Mouse (Mus musculus): Measurements from ENCODE around the gene Rho.
A peak's percentile ranks its signal among the peaks of the same experiment; 100 is the strongest.

Gene Rho

DNA sequence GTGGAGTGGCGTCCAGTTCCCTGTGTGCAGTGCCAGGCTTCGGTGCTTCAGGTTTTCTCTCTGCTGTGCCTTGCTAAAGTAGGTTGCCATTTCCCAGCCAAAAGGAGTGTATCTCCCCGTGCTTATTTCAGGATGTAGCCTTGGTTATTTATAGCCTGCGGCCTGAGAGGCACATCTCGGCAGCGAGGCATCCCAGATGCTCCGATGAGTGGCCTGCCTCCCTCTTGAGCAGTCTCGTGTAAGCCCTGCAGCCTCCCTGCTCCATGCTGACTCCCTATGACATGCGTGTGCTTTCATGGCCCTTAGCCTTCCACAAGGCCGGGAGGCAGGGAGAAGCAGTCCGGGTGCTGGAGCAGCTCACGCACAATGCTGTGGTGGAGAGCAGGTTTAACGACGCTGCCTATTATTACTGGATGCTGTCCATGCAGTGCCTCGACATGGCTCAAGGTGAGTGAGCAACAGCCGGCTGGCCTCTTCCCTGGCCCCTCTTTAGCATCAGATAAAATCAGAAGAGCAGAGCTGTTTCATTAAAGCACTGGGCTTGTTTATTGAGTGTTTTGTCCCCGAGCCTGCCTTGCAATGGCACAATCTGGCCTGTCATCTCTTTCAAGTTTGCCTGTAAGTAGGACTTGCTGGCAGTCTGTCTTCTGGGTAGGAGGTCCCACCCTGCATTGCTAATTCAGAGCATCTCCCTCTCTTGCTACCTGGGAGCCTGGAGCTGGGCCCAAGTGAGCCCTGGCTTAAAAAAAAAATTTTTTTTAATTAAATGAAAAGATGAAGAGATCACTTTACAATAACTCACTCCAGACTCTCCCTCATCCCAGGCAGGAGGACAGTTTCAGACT is 15.7 kb upstream of the Rho start:
- no peak for DNase-seq (ENCODE audit: low read depth, low spot score)

DNA sequence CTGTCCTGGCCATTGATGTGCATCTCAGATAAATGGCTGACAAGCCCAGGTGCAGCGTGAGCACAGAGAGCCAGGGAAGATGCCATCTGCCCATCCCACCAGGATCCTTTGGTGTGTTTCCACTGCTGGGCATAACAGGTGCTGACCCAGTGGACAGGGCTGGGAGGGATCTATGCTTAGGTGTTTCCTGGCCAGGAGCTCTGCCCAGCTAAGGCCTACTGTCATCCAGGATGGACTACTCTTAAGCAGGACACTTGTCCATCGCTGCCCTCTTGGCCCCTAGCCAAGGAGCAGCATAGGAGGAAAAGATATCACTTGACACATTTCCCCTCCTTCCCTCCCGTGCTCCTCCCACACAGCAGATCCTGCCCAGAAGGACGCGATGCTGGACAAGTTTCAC is 14.9 kb upstream of the Rho start:
- DNase-seq (ENCODE audit: low read depth, low spot score), result no peak

DNA sequence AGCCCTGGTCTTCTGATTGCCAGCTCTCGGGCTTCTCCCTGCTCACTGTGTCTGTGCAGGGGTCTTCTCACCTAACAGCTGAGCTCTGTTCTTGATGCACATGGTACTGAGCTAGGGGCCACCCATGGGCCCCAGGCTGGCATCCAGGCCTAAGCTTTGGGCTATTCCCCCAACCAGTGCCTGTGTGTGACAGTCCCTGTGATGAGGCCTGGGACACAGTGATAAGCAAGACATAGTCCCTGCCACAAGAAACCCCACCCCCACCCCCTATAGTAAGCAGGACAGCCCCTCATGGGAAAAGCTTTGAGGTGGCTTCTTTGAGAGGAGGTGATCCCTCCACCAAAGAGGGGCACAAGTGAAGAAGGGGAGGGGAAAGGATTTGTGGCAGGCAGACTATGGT is 12.9 kb upstream of the Rho start:
- no peak for DNase-seq (ENCODE audit: low read depth, low spot score)

DNA sequence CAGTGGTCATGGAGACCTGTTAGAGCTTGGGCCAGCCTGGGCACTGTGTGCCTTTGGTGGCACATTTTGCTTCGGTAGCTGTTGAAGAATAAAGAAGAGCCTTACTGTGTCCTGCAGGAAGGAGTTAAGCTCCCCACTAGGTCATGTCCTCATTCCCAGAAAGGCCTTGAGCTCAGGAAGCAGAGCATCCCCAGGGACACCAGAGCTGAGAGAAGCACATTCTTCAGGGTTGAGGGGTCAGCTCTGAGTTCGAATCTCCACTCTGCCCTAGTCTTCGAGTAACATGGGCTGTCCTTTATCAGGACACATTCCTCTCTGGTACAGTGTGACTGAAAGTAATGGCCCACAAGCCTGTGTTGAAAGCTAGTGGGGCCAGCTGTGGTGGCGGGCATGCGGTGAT is 11.7 kb upstream of the Rho start:
- DNase-seq (ENCODE audit: low read depth, low spot score), result no peak

DNA sequence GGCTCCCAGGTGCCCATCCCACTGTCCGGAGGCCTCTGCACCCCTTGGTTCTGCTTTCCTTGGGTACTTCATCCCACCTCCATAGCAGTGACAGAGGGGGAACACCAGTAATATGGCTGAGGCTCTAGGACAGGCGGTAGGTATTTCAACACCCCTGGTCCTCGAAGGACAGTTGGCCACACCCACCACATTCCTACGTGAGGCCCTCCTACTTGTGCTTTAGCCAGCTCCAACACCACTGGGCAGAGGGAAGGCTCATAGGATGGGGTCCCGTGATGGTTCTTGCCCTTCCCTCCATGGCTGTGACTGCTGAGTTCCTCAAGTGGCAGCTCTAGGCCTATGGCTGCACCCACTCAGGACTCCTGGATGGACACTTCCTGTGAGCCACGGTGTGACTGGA is 6.7 kb upstream of the Rho start:
- DNase-seq (ENCODE audit: low read depth, low spot score), result no peak

DNA sequence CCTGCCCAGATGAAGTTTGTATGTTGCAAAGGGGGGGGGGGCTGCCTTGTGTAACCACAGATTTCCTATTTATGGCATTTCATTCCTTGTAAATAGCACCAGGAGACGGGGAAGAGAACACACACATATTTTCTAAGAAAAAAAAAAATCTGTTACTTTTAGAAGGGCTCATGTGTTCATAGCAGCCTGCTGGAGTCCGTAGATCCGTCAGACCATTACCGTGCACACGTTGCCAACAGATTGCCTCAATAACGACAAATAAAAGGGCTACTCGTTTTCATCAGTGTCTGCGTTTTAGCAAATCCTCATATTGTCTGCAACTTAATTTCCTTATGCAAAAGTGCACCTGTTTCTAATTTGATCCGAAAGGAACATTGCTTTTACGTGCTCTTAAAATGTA is 5.1 kb upstream of the Rho start:
- DNase-seq (ENCODE audit: low read depth, low spot score), result no peak

DNA sequence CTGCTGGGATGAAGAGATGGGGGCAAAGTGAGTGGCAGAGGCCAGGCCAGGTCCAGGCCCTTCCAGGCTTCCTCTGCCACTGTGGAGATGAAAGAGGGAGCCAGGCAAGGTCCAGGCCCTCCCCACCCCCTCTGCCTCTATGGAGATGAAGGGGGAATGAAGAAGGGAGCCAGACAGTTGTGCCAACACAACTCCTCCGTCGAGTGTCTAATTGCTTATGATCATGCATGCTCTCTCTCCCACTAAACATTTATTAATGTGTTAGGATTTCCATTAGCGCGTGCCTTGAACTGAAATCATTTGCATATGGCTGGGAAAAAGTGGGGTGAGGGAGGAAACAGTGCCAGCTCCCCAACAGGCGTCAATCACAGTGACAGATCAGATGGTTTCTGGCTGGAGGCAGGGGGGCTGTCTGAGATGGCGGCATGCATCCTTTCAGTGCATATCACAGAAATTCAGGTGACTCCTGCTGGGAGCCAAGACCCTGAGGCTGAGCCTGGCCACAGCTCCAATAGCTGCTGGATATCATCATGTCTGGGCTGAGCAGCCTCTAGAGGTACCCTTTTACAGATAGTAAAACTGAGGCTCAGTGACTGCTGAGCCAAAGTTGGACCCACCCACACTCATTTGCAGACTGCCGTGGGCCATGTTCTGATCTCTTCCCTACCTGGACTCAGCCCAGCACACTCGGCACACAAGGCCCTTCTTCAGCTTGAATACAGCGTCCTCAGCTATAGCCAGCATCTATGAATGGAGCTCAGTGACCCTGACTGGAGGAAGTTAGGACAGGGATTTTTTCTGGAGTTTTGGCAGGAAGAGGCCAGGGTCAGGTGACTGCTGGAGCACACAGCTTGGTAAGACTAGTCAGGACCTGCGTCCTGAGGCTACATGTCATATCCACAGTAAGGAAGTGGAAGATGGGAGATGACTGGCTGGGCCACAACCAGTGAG is 4.0 kb upstream of the Rho start:
- DNase-seq (ENCODE audit: low read depth, low spot score), result no peak

DNA sequence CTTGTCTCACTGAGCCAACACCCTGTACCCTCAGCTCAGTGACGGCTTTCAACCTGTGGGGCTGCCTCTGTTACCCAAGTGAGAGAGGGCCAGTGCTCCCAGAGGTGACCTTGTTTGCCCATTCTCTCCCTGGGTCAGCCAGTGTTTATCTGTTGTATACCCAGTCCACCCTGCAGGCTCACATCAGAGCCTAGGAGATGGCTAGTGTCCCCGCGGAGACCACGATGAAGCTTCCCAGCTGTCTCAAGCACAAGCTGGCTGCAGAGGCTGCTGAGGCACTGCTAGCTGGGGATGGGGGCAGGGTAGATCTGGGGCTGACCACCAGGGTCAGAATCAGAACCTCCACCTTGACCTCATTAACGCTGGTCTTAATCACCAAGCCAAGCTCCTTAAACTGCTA is 1.5 kb upstream of the Rho start:
- DNase-seq (ENCODE audit: low read depth, low spot score), result no peak

DNA sequence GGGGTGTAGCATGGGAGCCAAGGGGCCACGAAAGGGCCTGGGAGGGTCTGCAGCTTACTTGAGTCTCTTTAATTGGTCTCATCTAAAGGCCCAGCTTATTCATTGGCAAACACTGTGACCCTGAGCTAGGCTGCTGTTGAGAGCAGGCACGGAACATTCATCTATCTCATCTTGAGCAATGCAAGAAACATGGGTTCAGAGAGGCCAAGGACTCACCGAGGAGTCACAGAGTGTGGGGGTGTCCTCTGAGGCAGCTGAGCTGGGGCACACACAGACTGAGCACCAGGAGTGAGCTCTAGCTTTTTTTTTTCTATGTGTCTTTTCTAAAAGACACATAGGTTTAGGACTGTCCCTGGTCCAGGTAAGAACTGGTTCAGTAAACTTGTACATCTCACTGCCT is 843 bp downstream of the Rho start:
- DNase-seq (ENCODE audit: low read depth, low spot score), result no peak

DNA sequence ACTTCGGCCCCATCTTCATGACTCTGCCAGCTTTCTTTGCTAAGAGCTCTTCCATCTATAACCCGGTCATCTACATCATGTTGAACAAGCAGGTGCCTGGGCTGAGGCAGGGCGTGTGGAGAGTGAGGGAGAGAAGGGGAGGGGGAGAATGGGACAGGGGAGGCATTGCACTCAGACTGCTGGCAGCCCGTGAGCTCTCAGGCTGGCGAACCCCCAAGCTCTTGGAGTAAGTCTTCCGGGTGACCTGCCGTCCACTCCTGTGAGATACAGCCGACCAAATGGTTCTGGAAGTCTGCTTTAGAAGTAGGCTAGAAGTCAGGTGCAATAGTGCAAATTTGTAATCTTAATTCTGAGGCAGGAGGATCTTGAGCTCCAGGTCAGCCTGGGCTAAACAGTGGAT is 4.0 kb downstream of the Rho start:
- DNase-seq (ENCODE audit: low read depth, low spot score), result no peak

DNA sequence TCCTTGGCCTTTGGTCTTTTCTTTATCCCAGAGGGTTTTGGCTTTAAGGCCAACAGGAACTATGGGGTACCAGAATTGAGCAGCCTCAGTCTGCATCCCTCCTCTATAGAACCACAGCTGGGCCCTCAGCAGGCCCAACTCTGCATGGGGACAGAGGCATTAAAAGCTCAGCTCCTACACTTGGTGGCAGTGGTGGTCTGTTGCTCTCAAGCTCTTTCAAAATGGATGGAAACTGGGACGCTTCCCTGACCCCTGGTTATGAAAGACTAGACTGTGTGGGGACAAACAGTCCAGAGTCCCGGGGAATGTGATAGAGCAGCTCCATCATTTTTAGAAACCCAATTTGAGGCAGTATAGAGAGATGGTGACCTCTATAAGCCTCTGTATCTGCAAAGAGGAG is 6.5 kb downstream of the Rho start:
- no peak for DNase-seq (ENCODE audit: low read depth, low spot score)

DNA sequence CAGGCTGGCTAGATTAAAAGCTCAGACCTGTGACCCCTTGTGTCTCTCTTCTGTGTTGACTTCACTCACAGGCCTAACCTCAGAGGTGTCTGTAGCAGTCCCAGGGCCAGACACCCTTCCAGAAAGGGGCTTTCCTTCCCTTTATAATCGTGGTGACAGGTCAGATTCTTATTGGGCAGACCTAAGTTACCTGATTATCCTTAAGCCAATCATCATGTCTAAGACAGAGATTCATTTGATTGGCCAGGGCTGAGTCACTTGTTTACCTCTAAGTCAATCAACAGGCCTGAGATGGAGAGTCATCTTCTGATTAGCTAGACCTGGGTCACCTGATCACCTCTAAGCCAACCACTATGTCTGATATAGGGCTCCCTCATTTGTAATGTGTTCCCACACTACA is 7.2 kb downstream of the Rho start:
- no peak for DNase-seq (ENCODE audit: low read depth, low spot score)

DNA sequence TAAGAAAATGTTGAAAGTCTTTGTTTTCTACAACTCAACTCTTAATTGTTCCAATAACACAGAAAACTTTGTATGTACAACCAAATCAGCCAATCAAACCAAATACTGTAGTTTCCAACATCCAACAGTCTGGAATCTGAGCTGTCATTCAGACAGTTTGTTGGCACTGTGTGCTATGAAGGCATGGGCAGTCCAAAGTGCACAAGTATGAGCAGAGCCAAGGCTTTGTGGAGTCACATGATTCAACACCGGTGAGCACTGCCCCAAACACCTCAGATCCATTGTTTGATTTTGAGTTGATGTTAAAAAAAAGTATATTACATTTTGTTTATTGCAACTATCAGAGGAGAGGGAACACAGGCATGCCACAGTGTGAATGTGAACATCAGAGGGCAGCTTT is 9.1 kb downstream of the Rho start:
- no peak for DNase-seq (ENCODE audit: low read depth, low spot score)

DNA sequence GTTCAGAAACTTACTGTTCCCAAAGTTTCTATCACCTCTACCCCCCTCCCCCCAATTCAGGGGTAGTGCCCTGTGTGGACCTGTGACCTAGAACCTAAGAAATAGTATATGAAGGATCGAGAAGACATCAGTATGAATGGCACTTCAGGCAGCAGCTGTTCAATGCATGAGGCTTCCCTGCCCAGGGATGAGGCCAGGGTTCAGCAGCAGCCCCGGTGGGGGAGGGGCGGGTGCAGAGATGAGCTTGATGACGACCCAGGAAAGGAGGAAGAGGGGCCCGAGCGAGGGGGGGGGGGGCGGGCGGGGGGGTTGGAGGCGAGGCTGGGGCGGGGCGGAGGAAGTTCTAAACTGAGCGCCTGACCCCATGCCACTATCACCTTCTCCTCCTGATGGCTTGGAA is 9.6 kb downstream of the Rho start:
- peak; percentile 27 for DNase-seq (ENCODE audit: low read depth, low spot score)

DNA sequence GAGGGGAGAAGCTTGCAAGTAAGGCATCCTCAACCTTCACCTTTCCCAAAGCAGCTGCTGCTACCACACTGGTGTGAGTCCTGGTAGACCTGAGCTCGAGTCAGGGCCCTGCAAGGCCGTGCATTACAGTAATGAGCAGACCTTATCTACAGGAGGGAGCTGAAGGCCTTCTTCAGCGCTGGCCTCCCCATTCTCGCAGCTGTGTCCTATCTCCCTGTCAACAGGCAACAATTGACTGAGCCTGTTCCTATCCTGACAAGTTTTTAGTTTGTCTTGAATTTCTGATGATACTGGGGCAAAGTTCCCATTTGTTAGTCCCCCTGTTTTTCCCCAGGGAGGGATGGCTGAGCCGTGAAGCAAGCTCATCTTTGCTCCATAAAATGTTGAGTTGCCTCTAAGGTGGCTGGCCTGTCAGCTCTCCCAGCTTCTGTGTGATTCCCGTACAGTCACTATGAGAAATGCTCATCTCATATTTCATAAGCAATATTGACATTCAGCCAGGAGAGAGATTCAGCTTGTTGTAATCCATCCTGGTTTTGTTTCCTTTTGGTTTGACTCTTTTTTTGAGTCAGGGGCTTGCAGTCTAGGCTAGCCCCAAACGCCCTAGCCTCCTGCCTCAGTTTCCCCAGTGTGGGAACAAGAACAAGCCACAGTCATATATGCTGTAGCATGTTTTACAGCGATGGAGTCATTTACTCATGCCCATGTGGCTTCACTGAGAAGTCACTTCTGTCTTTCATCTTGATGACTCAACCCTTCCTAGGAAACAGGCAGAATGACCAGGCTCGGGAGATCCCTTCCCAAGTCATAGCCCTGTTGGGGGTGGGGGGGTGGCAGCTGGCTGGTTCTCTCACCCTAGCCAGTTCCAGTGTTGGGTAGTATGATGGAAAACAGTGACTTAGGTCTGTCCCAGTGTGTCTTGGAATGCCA is 12.2 kb downstream of the Rho start:
- no peak for DNase-seq (ENCODE audit: low read depth, low spot score)

DNA sequence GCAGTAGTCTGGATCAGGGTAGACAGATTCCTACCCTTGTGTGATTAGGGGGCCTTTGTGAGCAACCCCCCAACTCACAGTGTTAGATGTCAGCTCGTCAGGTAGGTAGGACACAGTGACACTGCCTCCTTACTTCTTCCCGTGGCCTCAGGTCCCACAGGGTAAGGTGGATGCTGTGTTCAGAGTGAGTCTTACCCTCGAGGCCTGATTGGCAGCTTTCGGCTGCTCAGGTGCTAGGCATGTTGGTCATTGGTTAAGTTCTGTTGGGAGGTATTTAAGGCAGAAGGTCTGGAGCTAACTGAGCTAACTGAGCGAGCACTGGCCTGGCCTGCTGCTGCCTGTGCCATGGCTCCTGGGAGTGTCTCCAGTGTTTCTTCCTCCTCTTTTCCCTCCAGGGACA is 13.1 kb downstream of the Rho start, which contains the start of gene H1foo:
TSS of gene H1foo (plus strand) at position 301 of the 400 bp plus-strand sequence.
- no peak for DNase-seq (ENCODE audit: low read depth, low spot score)

DNA sequence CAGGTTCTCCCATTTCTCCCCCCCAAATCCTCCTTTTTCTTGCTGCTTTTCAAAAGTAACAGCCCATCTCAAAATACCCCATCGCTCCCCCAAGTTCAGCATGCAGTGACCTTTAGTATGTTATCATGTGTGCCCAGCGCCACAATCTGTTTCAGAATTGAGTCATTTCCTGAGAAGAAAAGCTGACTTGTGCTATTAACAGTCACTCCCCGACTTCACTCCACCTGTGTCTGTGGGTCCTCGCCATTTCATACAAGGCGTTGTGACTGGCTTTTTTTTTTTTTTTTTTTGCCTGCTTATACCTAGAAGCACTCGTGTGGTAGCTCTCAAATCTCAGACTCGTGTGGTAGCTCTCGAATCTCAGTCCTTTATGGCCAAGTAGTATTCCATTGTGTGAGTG is 14.1 kb downstream of the Rho start:
- no peak for DNase-seq (ENCODE audit: low read depth, low spot score)

DNA sequence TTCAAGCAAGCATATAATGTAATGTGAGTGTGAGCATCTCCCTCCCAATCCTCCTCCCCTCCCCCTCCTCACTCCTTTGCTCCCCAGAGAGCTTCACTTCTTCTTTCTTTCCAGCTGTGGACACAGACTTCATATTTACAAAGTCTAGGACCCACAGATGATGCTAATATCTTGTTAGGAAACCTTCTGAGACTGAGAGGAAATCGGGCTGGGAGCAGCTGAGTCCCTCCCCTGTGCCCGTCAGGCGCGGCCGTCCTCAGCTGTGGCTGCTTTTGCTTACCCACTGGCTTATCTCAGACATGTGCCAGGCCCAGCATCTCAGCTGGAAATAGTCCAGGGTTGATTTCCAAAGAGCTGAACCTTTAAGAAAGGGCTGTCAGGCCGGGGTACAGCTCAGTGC is 14.8 kb downstream of the Rho start:
- DNase-seq (ENCODE audit: low read depth, low spot score), result no peak

DNA sequence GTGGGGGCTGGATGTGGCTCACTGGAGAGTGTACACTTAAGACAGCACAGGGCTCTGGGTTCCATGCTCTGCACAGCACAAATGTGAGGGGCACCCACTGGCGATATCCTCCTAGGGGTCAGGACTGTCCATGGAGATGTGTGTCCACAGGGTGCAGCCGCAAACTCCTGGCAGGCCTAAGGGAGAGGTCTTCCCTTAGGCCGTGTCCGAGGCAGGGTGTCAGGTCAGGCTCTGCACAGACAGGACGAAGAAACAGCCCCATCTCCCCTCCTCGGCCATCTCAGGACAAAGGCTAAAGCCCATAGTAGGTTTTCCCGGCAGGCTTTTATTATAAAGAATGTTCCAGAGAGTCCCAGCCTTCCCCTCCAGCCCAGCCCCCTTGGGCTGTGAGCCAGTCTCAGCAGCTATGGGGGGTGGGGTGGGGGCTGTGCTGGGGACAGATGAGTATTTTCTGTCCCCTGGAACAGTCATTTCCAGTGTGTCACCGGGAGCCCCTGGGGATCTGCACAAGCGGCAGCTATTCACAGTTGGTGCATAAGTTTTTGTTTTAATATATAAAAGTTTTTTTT is 23.0 kb downstream of the Rho start:
- no peak for DNase-seq (ENCODE audit: low read depth, low spot score)

DNA sequence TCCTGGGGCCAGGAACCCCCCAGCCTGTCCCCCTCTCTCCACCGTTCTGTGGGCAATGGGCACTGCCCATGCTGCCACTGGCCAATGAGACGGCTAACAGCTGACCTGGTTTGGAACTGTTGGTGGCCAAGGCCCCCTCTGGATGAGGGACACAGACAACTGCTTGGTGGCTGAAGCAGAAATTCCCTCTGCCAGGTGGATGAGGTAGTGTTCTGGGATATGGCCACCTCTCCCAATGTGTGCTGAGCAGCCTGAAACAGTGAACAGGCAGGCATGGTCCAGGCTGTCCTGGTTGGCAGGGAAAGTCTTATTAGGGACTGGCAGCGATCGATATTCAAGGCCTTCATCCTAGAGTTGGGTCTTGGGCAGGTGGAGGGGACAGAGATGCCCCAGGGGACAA is 23.6 kb downstream of the Rho start:
- DNase-seq (ENCODE audit: low read depth, low spot score), result no peak

DNA sequence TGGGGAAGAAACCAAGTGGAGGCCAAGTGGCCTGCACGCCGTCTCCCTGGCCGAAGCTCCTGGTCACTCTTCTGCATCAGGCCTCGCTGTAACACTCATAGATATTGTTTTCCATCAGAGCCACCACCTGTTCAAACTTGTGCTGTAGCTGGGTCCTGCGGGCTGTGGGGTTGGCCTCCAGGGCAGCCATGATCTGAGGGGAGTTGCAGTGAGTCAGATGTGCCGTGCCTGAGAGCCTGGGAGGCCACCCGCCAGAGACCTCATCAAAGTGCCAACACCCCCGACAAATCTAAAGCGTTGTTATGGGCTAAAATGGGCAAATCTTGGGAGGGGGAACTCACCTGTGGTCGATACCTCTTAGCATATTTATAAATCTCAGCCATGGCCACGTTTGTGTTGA is 24.1 kb downstream of the Rho start:
- DNase-seq (ENCODE audit: low read depth, low spot score), result no peak

All from ES-CJ7 (cell line).